Mouse (Mus musculus): ENCODE measurements around the gene Cachd1. TPM values are rescaled to one million over a fixed set of nuclear protein-coding genes. Genes with fewer than 3 reads are reported as not detected.
A peak's percentile ranks its signal among the peaks of the same experiment; 100 is the strongest.

The Cachd1 gene
- total and polyA plus RNA-seq, 2 experiments, result 0.46 to 1.1 TPM

- H3K4me1 ChIP-seq (ENCODE audit: control insufficient read depth, insufficient read depth, low read length), result no peaks in the 10 kb centered on the region
- H3K79me2 ChIP-seq (ENCODE audit: control insufficient read depth, insufficient read depth, low read length), result no peaks in the 10 kb centered on the region
- TF ChIP-seq CTCF (IDR thresholded peaks at IDR 0.05; ENCODE audit: low read depth, low read length) (no peak), POLR2A (IDR thresholded peaks at IDR 0.05; ENCODE audit: extremely low read depth, insufficient read depth, low read length) (no peak)
- H3K27ac ChIP-seq (replicated peaks; ENCODE audit: insufficient read depth, low read depth, low read length), result no peak overlapping the region
- no peaks in the 10 kb centered on the region for H3K36me3 ChIP-seq (ENCODE audit: control insufficient read depth, insufficient read depth, low read length)
- no peak overlapping the region for H3K4me3 ChIP-seq (ENCODE audit: insufficient read depth, low read depth, low read length)
- no peak overlapping the region for H3K9ac ChIP-seq (ENCODE audit: low read depth, low read length)
- WGBS, result 78% methylated on average over 3 of the region's 3 CpGs
- DNase-seq (ENCODE audit: extremely low read depth, low read depth, low spot score), result no peak
- H3K27me3 ChIP-seq (ENCODE audit: control insufficient read depth, insufficient read depth, low read length), result no peaks in the 10 kb centered on the region; the same call in 1 of the 2 replicates
Measured at GRCm38 (mm10) chr4:100857411-100857869, 81.0 kb downstream of the Cachd1 start.

DNA sequence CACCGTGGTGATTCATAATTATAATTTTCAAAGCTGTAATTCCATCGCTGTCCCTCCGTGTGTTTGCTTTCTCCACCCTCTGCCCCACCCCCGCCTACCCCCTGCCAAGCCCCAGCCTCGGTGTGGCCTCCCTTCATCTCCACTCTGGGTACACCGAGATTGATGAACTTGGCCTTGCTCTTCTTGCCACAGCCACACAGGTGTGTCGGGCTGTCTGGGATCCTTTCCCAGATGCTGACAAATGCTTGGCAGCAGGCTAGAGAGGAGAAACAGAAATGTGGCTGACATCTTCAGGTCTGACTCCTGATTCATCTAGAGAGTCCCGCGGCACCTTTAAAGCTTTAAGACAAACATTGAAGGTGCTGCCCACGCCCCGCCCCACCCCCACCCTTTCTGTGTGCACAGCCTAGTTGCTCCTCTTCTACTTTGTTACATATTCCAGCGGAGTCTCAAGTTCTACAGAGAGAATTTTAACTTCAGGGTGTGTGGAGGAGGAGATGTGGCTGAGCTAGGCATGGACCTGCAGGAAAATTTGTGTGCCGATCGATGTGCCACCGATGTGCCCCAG lies 87.5 kb downstream of the Cachd1 start:
- H3K4me3 ChIP-seq (ENCODE audit: insufficient read depth, low read depth, low read length), result no peak overlapping the region
- no peak for DNase-seq (ENCODE audit: extremely low read depth, low read depth, low spot score)
- no peaks in the 10 kb centered on the region for H3K79me2 ChIP-seq (ENCODE audit: control insufficient read depth, insufficient read depth, low read length)
- H3K4me1 ChIP-seq (ENCODE audit: control insufficient read depth, insufficient read depth, low read length), result no peaks in the 10 kb centered on the region; the same call in 1 of the 2 replicates
- H3K9ac ChIP-seq (ENCODE audit: low read depth, low read length), result no peak overlapping the region
- TF ChIP-seq CTCF (IDR thresholded peaks at IDR 0.05; ENCODE audit: low read depth, low read length), result no peak
- no peak for TF ChIP-seq POLR2A (IDR thresholded peaks at IDR 0.05; ENCODE audit: extremely low read depth, insufficient read depth, low read length)
- WGBS, result 42% methylated on average over 15 of the region's 15 CpGs
- H3K27me3 ChIP-seq (ENCODE audit: control insufficient read depth, insufficient read depth, low read length), result no peaks in the 10 kb centered on the region
- no peaks in the 10 kb centered on the region for H3K36me3 ChIP-seq (ENCODE audit: control insufficient read depth, insufficient read depth, low read length)
- no peak overlapping the region for H3K27ac ChIP-seq (replicated peaks; ENCODE audit: insufficient read depth, low read depth, low read length)

GRCm38 (mm10) chr4:100865423-100865822 lies 88.9 kb downstream of the Cachd1 start:
- TF ChIP-seq POLR2A (IDR thresholded peaks at IDR 0.05; ENCODE audit: extremely low read depth, insufficient read depth, low read length) (no peak), CTCF (IDR thresholded peaks at IDR 0.05; ENCODE audit: low read depth, low read length) (no peak)
- Histone ChIP-seq H3K4me1 (ENCODE audit: control insufficient read depth, insufficient read depth, low read length) (no peaks in the 10 kb centered on the region; the same call in 1 of the 2 replicates), H3K36me3 (ENCODE audit: control insufficient read depth, insufficient read depth, low read length) (no peaks in the 10 kb centered on the region), H3K27me3 (ENCODE audit: control insufficient read depth, insufficient read depth, low read length) (no peaks in the 10 kb centered on the region), H3K79me2 (ENCODE audit: control insufficient read depth, insufficient read depth, low read length) (no peaks in the 10 kb centered on the region), H3K27ac (replicated peaks; ENCODE audit: insufficient read depth, low read depth, low read length) (no peak overlapping the region), H3K4me3 (ENCODE audit: insufficient read depth, low read depth, low read length) (no peak overlapping the region), H3K9ac (ENCODE audit: low read depth, low read length) (no peak overlapping the region)
- 57% methylated on average over 13 of the region's 13 CpGs for WGBS
- DNase-seq (ENCODE audit: extremely low read depth, low read depth, low spot score), result no peak

DNA sequence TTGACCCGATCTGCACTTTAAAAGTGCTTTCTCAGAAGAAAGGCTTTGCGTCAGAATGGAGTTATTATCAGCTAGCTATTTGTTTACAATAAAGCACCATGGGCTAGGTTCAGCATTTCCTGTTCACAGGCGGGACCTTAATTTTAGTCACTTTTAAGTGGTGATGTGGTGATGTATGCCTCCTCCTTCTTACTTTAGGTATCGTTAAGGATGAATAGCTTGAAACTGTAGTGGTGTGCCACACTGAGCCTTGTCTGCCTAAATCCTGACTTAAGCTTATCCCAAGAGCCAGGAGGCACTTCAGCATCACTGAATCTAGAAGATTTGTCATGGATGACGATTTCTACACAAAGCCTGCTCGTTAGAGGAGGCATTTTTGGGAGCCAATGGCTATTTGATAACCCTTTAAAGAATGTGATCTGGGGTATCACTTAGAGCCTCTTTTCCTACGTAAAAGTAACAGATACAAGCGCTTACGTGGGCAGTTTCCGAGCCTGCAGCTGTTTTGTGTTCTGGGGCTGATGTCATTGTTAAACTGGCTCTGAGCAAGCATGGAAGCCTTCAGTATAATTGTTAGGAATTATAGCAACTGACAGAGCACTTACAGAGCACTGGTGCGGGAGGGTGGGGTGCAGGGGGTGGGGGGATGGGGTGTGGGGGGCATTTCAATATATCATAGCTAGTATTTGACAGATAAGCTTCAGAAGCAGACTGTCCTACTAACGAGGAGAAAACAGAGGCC lies 89.7 kb downstream of the Cachd1 start:
- Histone ChIP-seq H3K79me2 (ENCODE audit: control insufficient read depth, insufficient read depth, low read length) (no peaks in the 10 kb centered on the region), H3K36me3 (ENCODE audit: control insufficient read depth, insufficient read depth, low read length) (no peaks in the 10 kb centered on the region), H3K9ac (ENCODE audit: low read depth, low read length) (no peak overlapping the region), H3K4me3 (ENCODE audit: insufficient read depth, low read depth, low read length) (no peak overlapping the region), H3K27ac (replicated peaks; ENCODE audit: insufficient read depth, low read depth, low read length) (no peak overlapping the region), H3K27me3 (ENCODE audit: control insufficient read depth, insufficient read depth, low read length) (no peaks in the 10 kb centered on the region), H3K4me1 (ENCODE audit: control insufficient read depth, insufficient read depth, low read length) (no peaks in the 10 kb centered on the region; the same call in 1 of the 2 replicates)
- 71% methylated on average over 12 of the region's 12 CpGs for WGBS
- DNase-seq (ENCODE audit: extremely low read depth, low read depth, low spot score), result no peak
- TF ChIP-seq POLR2A (IDR thresholded peaks at IDR 0.05; ENCODE audit: extremely low read depth, insufficient read depth, low read length) (no peak), CTCF (IDR thresholded peaks at IDR 0.05; ENCODE audit: low read depth, low read length) (no peak)

DNA sequence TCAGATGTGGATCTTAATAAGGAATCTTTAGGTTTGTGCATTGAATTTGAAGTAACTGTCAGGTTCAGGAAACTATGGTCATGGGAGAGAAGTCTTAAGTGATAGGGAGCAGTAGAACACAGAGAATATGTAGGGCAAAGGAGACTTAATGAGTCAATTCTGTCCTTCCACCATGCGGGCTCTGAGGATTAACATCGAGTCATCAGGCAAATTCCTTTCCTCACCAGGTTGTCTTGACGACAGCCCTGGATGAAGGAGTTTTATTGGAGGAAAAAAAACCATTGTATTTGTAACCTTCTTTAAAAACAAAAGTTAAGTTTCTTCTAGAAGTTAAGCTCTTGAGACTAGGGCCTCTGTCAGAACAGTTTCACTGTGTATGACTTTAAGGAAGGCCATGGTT lies 100.9 kb downstream of the Cachd1 start:
- no peak for TF ChIP-seq POLR2A (IDR thresholded peaks at IDR 0.05; ENCODE audit: extremely low read depth, insufficient read depth, low read length)
- no peak for TF ChIP-seq CTCF (IDR thresholded peaks at IDR 0.05; ENCODE audit: low read depth, low read length)
- H3K36me3 ChIP-seq (ENCODE audit: control insufficient read depth, insufficient read depth, low read length), result no peaks in the 10 kb centered on the region
- H3K9ac ChIP-seq (ENCODE audit: low read depth, low read length), result no peak overlapping the region
- H3K27ac ChIP-seq (replicated peaks; ENCODE audit: insufficient read depth, low read depth, low read length), result no peak overlapping the region
- H3K4me3 ChIP-seq (ENCODE audit: insufficient read depth, low read depth, low read length), result no peak overlapping the region
- no peak for DNase-seq (ENCODE audit: extremely low read depth, low read depth, low spot score)
- no peaks in the 10 kb centered on the region for H3K27me3 ChIP-seq (ENCODE audit: control insufficient read depth, insufficient read depth, low read length)
- no peaks in the 10 kb centered on the region for H3K4me1 ChIP-seq (ENCODE audit: control insufficient read depth, insufficient read depth, low read length)
- WGBS, result 81% methylated on average over 3 of the region's 3 CpGs
- H3K79me2 ChIP-seq (ENCODE audit: control insufficient read depth, insufficient read depth, low read length), result no peaks in the 10 kb centered on the region

GRCm38 (mm10) chr4:100879414-100879813 lies 102.9 kb downstream of the Cachd1 start:
- Histone ChIP-seq H3K4me3 (ENCODE audit: insufficient read depth, low read depth, low read length) (no peak overlapping the region), H3K36me3 (ENCODE audit: control insufficient read depth, insufficient read depth, low read length) (no peaks in the 10 kb centered on the region), H3K27me3 (ENCODE audit: control insufficient read depth, insufficient read depth, low read length) (no peaks in the 10 kb centered on the region), H3K79me2 (ENCODE audit: control insufficient read depth, insufficient read depth, low read length) (no peaks in the 10 kb centered on the region), H3K9ac (ENCODE audit: low read depth, low read length) (no peak overlapping the region), H3K4me1 (ENCODE audit: control insufficient read depth, insufficient read depth, low read length) (no peaks in the 10 kb centered on the region), H3K27ac (replicated peaks; ENCODE audit: insufficient read depth, low read depth, low read length) (no peak overlapping the region)
- WGBS, result 78% methylated on average over 8 of the region's 8 CpGs
- DNase-seq (ENCODE audit: extremely low read depth, low read depth, low spot score), result peak; percentile 6
- TF ChIP-seq POLR2A (IDR thresholded peaks at IDR 0.05; ENCODE audit: extremely low read depth, insufficient read depth, low read length) (no peak), CTCF (IDR thresholded peaks at IDR 0.05; ENCODE audit: low read depth, low read length) (no peak)
